Mouse (Mus musculus) cerebellum, postnatal 4 days (tissue): ENCODE data around the gene Mab21l1.

ENCODE experiments used
- DNase-seq, 2 experiments: peaks; one replicate each; pipeline ENCODE4 v3.0.0; 2022; ENCODE audit warnings: low spot score in 2 of 2, mixed read lengths in 1 of 2

Gene Mab21l1

DNA sequence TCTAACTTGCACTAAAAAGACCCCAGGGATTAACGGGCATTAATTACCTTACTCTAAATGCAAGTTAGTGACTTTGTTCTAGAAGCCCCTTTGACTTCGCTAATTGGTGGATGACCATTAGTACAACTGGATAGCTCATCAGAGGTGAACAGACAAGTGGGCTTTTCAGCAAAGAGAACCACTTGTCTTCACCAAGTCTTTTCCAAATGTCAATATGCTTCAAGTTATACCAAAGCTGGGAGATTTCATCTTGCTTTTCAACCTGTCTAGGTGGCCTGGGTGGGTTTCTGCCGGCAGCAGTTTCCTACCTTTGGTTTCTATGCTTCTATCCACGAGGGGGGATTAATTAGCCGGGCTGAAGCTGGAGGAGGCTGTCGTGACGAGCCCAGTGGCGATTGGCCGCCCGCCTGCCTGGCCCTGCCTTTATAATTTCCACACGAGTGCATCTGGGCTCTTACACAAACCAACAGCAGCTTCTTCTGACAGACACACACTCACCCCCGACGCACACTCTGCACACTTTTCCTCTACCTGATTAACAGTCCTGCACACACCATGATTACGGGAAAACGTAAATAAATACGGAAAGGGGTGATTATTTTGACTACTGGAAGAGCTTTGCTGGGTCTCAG, at the start of gene Mab21l1:
Gene Mab21l1, plus strand, starts transcription at position 455 of the 632 bp plus-strand sequence.
- DNase-seq, result peak; percentile 61 to 88

DNA sequence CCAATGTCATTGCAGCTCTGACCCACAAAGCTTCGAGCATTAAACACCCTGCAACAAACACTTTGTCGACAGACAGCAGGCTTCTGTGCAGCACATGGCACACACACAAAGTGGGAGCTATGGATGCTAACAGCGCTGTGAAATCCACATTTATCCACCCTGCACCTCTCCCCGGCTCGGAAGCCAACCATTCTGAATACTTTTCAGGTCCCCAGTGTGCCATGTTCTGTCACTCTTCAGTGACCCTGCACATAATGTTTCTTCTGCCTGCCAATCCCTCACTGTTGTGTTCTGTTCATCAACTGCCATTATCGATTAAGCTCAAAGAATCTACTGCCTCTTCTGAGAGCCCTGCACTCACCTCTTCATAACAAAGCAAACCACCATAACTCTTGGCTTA, 48.6 kb upstream of the Mab21l1 start:
- DNase-seq, result no peak

DNA sequence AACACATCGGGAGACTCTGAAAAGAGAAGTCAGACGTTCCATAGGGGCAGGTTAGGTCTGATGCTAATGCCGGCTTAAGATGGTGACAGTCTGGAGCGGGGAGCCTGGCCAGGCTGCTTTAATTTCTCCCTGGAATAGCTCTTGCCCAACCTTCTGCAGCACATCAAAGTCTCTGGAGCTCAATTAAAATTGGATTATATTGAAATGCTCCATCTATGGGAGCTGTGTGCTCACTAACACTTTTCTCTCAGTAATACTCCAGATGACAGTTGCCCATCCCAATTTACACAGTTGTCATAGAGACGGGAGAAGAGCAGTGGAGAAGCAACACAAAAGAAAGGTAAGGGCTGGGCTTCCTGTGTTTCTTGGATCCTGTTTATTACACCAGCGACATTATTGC, 40.9 kb upstream of the Mab21l1 start:
- no peak for DNase-seq

DNA sequence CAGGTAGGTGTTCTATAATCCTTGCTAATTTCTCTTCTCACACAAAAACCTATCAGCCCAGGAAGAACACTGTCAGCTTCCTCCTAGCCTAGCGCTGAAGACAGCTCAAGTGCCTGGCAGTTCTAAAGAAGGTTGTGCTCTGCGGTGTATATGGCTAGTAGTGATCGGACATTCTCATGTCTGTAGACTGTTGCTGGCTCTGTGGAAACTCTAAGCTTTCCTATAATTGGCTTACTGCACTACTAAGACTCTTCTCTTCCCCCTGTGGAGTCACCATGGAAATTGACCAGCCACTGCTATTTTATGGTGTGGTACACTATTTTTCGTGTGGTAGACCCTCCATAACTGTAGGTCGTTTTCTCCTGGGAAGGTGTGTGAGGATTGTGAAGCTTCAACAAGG, 40.1 kb upstream of the Mab21l1 start:
- no peak for DNase-seq

DNA sequence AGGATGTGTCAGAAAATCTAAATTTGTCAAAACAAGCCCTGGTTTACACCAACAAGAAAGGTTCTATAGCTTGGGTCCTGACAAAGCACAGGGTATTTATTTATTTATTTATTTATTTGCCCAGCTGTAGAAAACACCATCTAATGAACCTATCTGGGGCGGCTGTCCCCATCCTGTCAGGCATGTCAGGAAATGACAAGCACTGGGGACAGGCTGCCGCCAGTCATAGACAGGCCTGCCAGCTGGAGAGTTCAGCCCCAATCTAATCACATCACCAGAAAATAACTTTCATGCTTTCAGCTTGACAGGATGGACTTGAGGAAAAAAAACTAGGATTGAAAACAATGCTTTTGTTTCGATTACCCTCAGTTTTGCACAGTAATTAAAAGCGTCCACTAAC, 39.7 kb upstream of the Mab21l1 start:
- no peak for DNase-seq

DNA sequence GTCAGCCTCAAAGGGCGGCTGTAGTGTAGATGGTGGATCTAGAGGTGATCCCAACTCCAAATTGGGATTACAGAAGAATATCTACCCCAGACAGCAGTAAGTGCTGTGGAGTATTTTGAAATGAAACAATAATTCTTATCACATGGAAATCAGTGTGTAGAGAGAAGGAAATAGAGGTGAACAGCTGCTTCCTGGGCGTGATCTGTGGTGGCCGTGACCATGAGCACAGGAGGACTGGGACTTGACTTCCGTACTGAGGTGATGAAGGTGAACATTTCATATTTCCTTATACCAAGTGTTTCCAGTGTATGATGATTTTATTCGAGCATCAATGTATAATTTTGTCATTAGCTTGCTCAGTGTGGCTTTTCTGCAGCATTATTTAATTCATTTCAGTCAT, 38.4 kb upstream of the Mab21l1 start:
- no peak for DNase-seq

DNA sequence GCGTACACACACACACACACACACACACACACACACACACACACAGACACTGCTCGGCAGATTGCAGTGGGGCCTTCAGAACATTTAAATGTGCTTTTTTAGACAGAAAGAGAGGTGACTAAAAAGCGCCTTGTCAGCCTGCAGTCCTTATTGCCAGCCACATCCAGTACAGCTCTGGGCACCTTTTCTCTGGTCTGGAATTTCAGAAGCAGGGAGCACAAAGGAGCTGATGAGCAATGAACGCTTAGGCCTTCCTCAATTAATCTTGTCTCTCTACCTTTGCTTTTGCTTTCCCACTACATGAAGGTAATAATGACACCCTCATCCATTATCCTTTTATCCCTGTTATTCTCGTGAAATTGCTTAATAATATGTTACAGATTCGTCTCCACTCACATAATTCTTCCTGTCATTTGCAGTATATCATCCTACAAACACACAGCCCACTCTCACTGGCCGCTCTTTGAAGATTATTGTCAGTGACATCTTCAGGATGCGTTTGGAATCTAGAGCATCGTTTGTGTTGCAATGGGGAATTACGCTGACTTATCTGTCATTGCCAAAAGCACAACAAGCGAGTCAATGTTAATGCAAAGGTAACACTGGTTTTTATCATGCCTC, 31.8 kb upstream of the Mab21l1 start:
- no peak for DNase-seq

DNA sequence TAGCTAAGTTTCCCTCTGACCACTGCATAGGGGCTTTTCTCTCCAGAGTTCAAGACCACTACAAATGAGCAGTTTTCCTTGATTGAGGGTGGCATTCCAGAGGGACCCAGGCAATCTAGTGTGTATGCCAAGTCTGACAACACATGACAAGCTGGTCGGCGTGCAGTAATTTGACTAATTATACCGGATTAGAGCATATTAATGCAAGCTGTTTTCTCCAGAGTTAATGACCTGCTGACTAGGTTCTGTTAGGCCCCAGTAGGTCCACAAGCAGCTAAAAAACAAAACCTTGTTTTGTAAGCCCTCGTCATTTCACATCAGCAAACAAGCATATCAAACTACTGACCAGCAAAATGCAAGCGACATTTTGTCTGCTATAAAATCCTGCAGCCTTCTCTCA, 30.9 kb upstream of the Mab21l1 start:
- no peak for DNase-seq

DNA sequence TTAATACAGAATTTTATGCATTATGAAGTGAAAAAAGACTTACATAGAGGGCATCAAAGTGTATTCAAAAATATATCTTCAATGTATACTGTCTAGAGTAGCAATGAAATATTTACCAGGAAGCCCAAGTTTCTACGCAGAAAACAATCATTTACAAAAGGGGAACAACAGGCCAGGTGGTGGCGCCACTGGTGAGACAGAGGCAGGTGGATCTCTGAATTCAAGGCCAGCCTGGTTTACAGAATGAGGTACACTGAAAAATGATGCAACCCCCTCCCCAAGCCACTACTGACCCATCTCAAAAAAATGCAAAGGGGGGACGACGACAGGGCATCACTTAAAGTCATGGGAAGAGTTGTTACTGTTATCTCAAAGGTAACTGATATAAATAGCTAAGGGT, 29.8 kb upstream of the Mab21l1 start:
- no peak for DNase-seq

DNA sequence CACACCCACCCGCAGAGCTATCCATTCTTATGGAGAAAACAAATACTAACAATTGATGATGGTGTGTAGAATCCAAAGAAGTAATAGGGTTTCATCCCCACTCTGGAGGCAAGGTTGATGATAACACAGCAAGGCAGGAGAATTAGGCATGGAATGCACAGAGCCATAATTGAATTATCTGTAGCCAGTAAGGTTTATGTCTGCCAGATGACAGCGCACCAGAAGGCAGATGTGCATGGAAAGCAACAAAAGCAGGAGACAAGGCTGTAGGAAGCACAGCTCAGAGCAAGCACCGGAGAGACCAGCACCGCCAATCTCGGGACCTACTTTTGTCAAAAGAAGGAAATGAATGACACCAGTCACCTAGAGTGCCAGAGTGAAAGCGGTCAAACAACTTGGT, 28.4 kb upstream of the Mab21l1 start:
- DNase-seq, result no peak

DNA sequence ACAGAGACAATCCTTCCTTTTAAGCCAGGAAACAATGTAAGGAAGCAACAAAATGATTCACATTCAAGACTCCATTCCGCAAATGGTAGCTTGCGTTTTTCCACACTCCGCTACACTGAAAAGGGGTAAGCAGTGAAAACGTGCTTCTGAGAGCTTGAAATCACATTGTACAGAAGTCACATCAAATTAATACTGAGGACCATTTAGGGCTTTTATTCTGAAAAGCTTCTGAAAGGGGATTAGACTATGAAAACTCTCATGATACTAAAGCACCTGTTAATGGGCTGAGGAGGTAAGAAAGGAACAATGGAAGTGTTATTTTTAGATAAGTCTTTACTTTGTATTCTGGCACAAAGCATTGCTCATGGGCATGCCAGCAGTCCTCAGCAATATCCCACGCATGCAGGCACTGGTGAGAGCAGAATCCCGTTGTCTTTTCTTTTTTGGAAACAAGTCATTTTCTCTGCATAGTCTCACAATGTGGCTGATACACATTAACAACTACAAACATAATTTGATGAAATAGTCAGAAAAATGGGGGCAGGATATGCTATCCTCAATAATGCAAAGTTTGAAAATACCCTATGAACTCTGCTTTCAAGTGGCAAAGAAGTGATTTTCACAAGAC, 27.2 kb upstream of the Mab21l1 start:
- no peak for DNase-seq

DNA sequence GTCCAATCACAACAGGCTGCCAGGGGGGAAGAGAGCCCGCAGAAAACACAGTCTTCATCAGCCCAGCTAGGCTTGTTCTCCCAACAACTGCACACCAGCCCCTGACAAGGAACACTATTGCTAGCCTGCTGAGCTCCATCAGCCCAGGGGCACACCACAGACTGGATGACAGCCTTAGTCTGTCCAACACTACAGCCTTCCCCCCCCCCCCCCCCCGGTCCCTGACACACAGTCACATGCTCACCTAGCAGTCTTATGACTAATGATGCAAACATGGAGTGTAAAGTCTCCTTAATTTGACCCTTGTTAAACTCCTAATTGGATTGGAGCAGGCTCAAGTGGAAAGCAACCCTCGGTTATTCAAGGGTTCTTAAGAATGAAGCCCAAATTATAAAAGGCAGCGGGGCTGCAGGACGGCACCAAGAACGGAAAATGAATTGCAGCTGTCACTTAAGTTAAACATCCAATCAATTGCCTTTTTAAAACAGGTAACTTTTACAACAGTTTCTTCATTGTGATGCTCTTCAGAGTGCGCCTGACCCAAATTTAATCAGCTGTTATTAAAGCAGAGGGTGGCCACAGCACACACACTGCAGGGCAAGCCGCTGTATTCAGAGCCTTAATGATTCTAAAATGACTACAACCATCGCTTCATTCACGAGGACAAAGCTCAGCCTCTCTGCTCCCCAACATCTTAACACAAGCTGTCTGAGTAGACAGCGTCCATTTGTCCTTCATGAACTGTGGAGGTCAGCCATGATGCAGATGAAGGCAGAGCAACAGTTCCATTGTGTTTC, 26.3 kb upstream of the Mab21l1 start:
- DNase-seq, result no peak

DNA sequence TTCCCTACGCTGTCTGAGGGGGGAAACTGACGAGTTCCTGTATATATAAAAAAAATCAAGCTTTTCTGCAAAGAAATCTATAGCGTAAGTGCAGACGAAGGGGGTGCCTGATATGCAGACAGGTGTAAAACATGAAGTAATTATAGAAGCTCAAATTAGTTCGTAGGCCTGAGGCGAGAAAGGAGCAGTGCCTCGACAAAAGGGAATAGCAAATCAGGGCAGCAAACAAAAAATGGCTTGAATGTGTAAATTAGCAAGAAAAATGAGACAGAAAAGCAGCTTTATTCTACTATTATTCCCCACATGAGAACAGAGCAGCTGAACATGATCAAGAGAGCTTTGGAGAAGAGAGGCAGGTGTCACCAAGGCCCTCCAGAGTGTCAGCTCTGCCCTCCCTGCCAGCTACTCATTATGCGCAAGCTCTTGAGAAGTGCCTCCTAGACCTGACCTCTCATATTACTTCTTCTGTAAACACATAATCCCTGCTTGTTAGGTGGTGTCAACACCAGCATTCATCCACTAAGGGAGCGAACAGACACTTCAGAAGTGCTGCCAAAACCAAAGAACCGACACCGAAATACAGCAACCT, 25.6 kb upstream of the Mab21l1 start:
- no peak for DNase-seq

DNA sequence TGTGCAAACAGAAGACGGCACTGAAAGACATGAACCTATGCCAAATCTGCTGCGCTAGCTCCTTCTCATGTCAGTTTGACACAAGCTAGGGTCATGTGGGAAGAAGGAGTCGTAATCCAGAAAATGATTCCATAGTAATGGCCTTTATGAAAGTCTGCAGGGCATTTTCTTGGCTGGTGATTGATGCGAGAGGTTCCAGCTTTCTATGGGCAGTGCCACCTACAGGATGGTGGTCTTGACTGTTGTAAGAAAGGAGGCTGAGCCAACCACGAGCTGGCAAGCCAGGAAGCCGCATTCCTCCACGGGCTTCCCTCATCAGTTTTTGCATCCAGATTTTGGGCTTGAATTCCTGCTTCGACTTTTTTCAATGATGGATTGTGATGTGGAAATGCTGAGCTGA, 24.0 kb upstream of the Mab21l1 start:
- DNase-seq, result peak in 1 of 2 experiments; percentile 53

DNA sequence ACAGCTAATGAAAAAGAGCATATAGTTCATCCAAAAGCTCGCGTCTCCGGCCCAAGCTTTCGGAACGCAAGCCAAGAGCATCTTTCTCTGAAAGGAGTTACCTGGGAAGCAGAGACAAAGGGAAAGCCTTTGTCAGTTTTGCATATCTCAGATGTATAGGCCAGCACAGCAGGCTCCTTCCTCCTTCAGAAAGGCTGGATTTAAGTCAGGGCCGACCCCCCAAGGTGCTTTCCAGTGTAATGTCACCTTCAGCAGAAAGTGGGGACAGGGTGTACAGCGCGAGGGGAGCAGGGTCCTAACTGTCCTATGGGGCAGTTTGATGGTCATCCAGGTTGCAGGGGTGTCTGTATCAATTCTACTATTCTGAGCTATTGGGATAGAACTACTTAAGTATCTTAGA, 18.7 kb upstream of the Mab21l1 start:
- no peak for DNase-seq

DNA sequence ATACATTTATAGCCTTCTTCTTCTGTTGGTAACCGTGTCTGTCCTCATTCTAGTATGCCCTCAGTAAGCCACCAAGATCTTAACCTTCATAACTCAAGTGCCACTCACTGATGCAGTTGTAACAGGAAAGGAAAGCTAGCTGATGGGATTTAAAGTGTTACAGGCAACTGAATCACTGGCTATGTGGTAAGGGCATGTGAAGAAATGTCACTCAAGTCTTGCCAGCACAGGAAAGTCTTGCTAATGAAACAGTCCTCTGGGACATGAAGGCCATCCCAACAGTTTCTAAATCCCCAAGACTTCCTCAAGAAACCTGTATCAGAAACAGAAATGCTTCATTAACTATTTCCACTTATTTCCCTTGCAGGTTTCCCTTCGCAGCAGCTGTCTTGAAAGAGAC, 13.7 kb upstream of the Mab21l1 start:
- DNase-seq, result no peak

DNA sequence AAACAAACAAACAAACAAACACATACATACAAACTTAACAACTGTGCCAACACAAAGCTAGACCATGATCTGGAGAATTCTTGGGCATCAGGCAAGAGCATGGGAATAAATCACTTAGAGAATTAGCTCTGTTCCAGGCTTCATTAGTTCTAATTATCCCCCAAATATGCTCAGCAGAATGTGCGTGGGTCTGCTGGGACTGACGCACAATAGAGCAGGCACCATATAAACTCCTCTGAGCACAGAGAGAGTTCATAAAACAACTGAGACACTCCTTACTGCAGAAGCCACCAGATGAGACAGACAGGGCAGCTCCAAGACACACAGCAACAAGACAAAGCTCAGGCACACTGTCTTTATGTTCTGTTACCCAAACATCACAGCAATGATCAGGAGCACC, 13.0 kb upstream of the Mab21l1 start:
- no peak for DNase-seq

DNA sequence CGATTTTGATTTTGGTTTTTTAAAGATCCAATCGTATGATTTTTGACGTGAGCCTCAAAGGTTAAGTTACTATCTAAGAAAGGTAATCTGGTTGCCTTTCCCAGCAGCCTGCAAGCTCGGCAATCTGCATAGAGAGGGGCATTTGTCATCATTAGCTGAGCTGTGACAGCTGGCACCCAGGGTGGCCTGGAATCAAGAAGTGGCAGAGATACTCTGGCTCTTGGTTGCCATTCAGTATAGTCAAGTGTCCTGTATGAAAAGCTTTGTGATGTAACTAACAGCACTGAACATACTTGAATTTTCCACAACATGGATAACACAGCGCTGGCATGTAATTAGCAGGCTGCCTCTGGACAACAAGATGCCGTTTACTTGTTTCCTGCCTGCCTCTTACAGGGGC, 8.1 kb upstream of the Mab21l1 start:
- no peak for DNase-seq

DNA sequence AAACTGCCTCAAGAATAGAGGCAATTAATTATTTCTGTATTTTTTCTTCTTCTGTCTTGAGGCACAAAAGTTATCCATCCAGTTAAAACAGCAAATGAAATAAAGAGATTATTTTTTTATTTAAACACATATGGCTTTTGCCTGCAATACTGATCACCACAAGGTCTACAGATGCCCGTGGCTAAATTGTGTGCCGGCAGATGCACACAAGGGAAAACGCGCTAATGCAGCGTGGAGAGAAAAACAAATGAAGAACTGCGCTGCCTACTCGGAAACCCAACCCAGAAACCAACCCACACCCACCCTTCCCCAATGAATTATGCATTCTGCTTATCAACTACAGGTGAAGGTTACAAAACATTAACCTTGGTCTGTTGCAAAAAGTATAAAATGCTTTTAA, 7.1 kb upstream of the Mab21l1 start:
- no peak for DNase-seq

DNA sequence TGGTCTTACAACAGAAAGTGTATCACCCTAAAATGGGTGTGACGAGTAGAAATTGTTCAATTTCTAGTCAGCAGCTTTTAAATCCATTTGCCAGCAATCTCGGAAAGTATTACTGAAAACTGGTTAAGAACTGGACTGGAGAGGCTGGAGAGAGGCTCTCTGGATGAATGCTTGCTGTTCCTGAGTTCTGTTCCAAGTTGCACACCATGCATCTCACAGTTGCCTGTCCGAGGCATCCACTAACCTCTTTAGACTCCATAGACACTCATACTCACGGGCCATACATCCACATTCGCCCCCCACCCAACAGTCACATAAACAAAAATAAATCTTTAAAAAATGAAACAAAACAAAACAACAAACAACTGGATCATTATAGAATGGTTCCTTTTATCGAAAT, 6.6 kb upstream of the Mab21l1 start:
- DNase-seq, result no peak

DNA sequence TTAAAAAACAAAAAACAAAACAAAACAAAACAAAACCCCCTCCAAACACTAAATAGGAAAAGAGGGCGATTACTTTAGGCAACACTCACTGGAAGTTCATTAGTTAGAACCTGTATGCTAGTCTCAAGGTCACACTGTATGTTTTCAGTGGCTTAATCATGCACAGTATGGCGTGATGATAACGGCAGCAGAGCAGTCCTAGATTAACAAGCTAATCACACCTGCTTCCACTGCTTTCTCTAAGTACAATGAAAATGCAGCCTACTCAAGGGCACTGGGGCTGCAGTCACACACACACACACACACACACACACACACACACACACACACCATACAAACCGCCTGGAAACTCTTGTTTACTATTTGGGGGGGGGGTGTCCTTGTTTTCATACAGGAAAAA, 4.8 kb upstream of the Mab21l1 start:
- DNase-seq, result no peak
